Mouse (Mus musculus) neural tube, postnatal 0 days (tissue): ENCODE results near the gene Zscan4-ps2. TPM values are rescaled to one million over a fixed set of nuclear protein-coding genes. Genes with fewer than 3 reads are reported as not detected.

Experiments
- polyA plus RNA-seq: library from polyadenylated mRNA; unstranded; fragments of >200 nt; fragmentation: Nextera tagmentation; extraction: Ambion mirVana; gene quantifications from 2 replicates; pipeline ENCODE4 v1.2.1, GENCODE M21; 2015

The Zscan4-ps2 gene
- polyA plus RNA-seq = not detected in 2 replicates

DNA sequence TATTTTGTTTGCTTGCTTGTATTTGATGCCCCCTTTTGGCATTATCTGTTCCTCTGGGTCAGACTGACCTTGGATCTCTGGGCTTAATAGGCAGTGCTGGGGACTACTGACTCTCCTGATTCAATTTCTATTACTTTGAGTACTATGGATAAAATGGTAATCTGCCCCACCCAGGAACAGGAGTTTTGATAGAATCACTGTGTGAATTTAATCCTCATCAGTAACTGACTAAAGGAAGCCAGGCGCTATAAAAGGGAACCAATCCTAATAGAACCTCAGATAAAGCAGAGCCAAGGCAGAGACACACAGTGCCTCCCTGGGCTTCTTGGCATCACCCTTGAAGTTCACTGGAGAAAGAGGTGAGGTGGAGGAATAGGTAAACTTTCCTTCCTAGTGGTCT is at the start of gene Zscan4-ps2:
Gene Zscan4-ps2, plus strand, starts transcription at position 301 of the 400 bp plus-strand sequence.

Other genes starting within 250 kb of the Zscan4-ps2 start
- gene Zscan4e, start 203.6 kb upstream of the Zscan4-ps2 start, polyA plus RNA-seq = not detected in 2 replicates
- gene Zscan4f, start 116.4 kb upstream of the Zscan4-ps2 start, polyA plus RNA-seq = not detected in 2 replicates
- gene Zscan4-ps3, start 95.0 kb downstream of the Zscan4-ps2 start, polyA plus RNA-seq = not detected in 2 replicates
- not detected in 2 replicates for gene Vmn1r72, start 165.8 kb downstream of the Zscan4-ps2 start, polyA plus RNA-seq
- not detected in 2 replicates for gene Vmn1r73, start 216.0 kb downstream of the Zscan4-ps2 start, polyA plus RNA-seq